Mouse (Mus musculus) liver, postnatal 0 days (tissue): ENCODE results near the gene Olfr1154.

Experiments used
- CTCF ChIP-seq: sonication (generic); IDR thresholded peaks from 2 replicates; pipeline ENCODE4 v1.5.1; 2016; ENCODE audit warnings: antibody characterized with exemption, low read depth
- EP300 ChIP-seq: IDR thresholded peaks from 2 replicates; pipeline ENCODE4 v1.6.1; 2016; ENCODE audit warnings: antibody characterized with exemption, low read depth, mild to moderate bottlenecking

- TF ChIP-seq CTCF (no peak), EP300 (no peak)
Observed at GRCm38 (mm10) chr2:87945037-87945436, 40.1 kb upstream of the Olfr1154 start, which contains the start of gene Olfr1155.
